Mouse (Mus musculus): ENCODE results near the gene 1700088E04Rik. TPM values are rescaled to one million over a fixed set of nuclear protein-coding genes. Genes with fewer than 3 reads are reported as not detected.

Gene 1700088E04Rik
- polyA plus RNA-seq, 1 experiment, result 0.24 TPM

- TF ChIP-seq GATA1 (IDR thresholded peaks at IDR 0.05; ENCODE audit: low read length), result no peak
Measured at GRCm38 (mm10) chr15:79095483-79095882, 45.6 kb downstream of the 1700088E04Rik start.

- no peak for TF ChIP-seq GATA1 (IDR thresholded peaks at IDR 0.05; ENCODE audit: low read length)
Measured at GRCm38 (mm10) chr15:79093083-79093839, 47.8 kb downstream of the 1700088E04Rik start.

GRCm38 (mm10) chr15:79092284-79092683, 48.8 kb downstream of the 1700088E04Rik start:
- no peak for TF ChIP-seq GATA1 (IDR thresholded peaks at IDR 0.05; ENCODE audit: low read length)

- no peak for TF ChIP-seq GATA1 (IDR thresholded peaks at IDR 0.05; ENCODE audit: low read length)
Measured at GRCm38 (mm10) chr15:79079567-79079966, 61.5 kb downstream of the 1700088E04Rik start.

Other genes with a start within 250 kb of the 1700088E04Rik start
- gene Gm49510, start 241.6 kb downstream of the 1700088E04Rik start, polyA plus RNA-seq (2012), result 3.7 and 4.4 TPM in 2 replicates
- gene Sh3bp1, start 241.5 kb downstream of the 1700088E04Rik start, polyA plus RNA-seq (2012), result 958 and 1,179 TPM in 2 replicates
- gene Pdxp, start 227.3 kb downstream of the 1700088E04Rik start, polyA plus RNA-seq (2012), result 35.3 and 39.3 TPM in 2 replicates
- 423 and 1,303 TPM in 2 replicates for gene Lgals1, start 214.5 kb downstream of the 1700088E04Rik start, polyA plus RNA-seq (2012)
- 24.3 and 26.2 TPM in 2 replicates for gene Nol12, start 206.3 kb downstream of the 1700088E04Rik start, polyA plus RNA-seq (2012)
- gene Triobp, start 193.5 kb downstream of the 1700088E04Rik start, polyA plus RNA-seq (2012), result 47.1 and 59.9 TPM in 2 replicates
- not detected in 2 replicates for gene H1f0, start 112.8 kb downstream of the 1700088E04Rik start, polyA plus RNA-seq (2012)
- not detected in 2 replicates for gene Galr3, start 99.4 kb downstream of the 1700088E04Rik start, polyA plus RNA-seq (2012)
- gene Ankrd54, start 78.4 kb downstream of the 1700088E04Rik start, polyA plus RNA-seq (2012), result 37.5 and 64.4 TPM in 2 replicates
- gene Eif3l, start 66.1 kb downstream of the 1700088E04Rik start, polyA plus RNA-seq (2012), result 14.6 and 36.2 TPM in 2 replicates
- 25.5 and 25.7 TPM in 2 replicates for gene Micall1, start 32.4 kb downstream of the 1700088E04Rik start, polyA plus RNA-seq (2012)
- gene Polr2f, start 244 bp downstream of the 1700088E04Rik start, polyA plus RNA-seq (2012), result 327 and 357 TPM in 2 replicates
- not detected in 2 replicates for gene Sox10, start 24.0 kb upstream of the 1700088E04Rik start, polyA plus RNA-seq (2012)
- gene Pick1, start 87.9 kb upstream of the 1700088E04Rik start, polyA plus RNA-seq (2012), result 17.0 and 20.7 TPM in 2 replicates
- gene Gm49486, start 88.1 kb upstream of the 1700088E04Rik start, polyA plus RNA-seq (2012), result 0.03 and 0.06 TPM in 2 replicates
- gene Slc16a8, start 113.5 kb upstream of the 1700088E04Rik start, polyA plus RNA-seq (2012), result not detected in 2 replicates
- gene Baiap2l2, start 144.3 kb upstream of the 1700088E04Rik start, polyA plus RNA-seq (2012), result not detected in 2 replicates
- 25.1 and 27.0 TPM in 2 replicates for gene Pla2g6, start 187.1 kb upstream of the 1700088E04Rik start, polyA plus RNA-seq (2012)
- gene Maff, start 205.4 kb upstream of the 1700088E04Rik start, polyA plus RNA-seq (2012), result 3.6 and 4.1 TPM in 2 replicates

All from G1E-ER4 (cell line).